Mouse (Mus musculus): ENCODE results near the gene Gdpd3.

DNA sequence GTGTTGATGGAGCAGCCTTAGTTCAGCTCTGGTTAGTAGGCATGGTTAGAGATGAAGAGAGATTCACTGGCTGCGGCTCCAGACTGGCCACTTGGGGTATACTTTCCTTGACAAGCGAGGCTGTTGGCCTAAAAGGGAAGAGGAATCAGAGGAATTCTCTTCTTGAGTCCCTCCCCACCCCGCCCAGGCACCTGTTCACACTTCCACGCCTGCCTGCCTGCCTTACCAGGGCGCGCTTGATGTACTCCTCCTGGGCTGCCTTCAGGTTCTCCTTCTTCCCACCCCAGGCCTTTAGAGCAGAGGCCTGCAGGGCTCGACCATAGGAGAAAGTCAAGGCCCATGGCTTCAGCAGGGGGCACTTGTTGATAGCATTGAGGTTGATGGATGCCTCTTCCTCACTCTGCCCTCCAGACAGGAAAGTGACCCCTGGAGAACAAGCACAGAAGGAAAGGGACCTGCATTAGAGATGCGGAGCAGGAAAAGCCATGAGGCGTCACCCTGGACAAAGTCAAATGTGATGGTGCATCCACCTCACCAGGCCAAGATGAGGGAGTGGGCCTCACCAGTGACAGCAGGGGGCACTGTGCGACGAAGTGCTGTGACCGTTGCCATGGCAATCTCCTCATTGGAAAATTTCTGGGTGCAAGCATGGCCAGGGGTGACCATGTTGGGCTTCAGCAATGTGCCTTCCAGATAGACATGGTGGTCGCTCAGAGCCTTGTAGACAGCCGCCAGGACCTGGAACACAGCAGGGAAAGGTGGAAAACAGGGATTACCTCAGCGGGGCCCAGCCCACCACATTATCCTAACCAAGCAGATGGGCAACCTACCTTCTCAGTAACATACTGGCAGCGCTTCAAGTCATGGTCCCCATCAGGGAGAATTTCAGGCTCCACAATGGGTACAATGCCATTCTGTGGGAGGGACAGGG lies 29.5 kb downstream of the Gdpd3 start:
- TF ChIP-seq ZNF384 (IDR thresholded peaks at IDR 0.05; ENCODE audit: low read depth, low read length), result no peak
- TF ChIP-seq CHD2 (IDR thresholded peaks at IDR 0.05; ENCODE audit: low read depth, low read length), result no peak
- TF ChIP-seq MAFK (IDR thresholded peaks at IDR 0.05; ENCODE audit: insufficient read depth, low read depth, low read length), result no peak
- TF ChIP-seq HCFC1 (IDR thresholded peaks at IDR 0.05; ENCODE audit: borderline replicate concordance, insufficient read depth, low read length), result no peak
- no peak for TF ChIP-seq ZC3H11A (IDR thresholded peaks at IDR 0.05; ENCODE audit: borderline replicate concordance, low read depth, low read length)
